Mouse (Mus musculus) ES-E14 (cell line): ENCODE results near the gene Lpgat1.

Source experiments
- CHD2 ChIP-seq: IDR thresholded peaks from 2 replicates; pipeline ENCODE4 v1.6.1; 2014; ENCODE audit warnings: mild to moderate bottlenecking, low read depth, low read length, inconsistent platforms
- MAFK ChIP-seq: IDR thresholded peaks from 2 replicates; pipeline ENCODE4 v1.6.1; 2014; ENCODE audit warnings: mild to moderate bottlenecking, low read depth, low read length, inconsistent platforms; ENCODE audit not compliant: insufficient read depth
- ZC3H11A ChIP-seq: IDR thresholded peaks from 2 replicates; pipeline ENCODE4 v1.6.1; 2012; ENCODE audit warnings: low read depth, mild to moderate bottlenecking, inconsistent platforms, low read length, borderline replicate concordance
- ZNF384 ChIP-seq: IDR thresholded peaks from 2 replicates; pipeline ENCODE4 v1.6.1; 2012; ENCODE audit warnings: low read depth, low read length, inconsistent platforms

- no peak for TF ChIP-seq MAFK
- no peak for TF ChIP-seq ZC3H11A
- no peak for TF ChIP-seq ZNF384
- no peak for TF ChIP-seq CHD2
Observed at GRCm38 (mm10) chr1:191738726-191739125, 21.1 kb downstream of the Lpgat1 start.
